Mouse (Mus musculus): ENCODE data around the gene Olfr765. TPM values are rescaled to one million over a fixed set of nuclear protein-coding genes. Genes with fewer than 3 reads are reported as not detected.

Gene Olfr765
- not detected for total RNA-seq (2023)

GRCm38 (mm10) chr10:129049898-129050297 lies at the start of gene Olfr765:
Gene Olfr765 (minus strand): TSS chr10:129049998.

GRCm38 (mm10) chr10:129099275-129099674 lies 49.5 kb upstream of the Olfr765 start, which contains the start of gene Olfr768:
Gene Olfr768 (minus strand): TSS chr10:129099375.

GRCm38 (mm10) chr10:129082810-129083209 lies 33.0 kb upstream of the Olfr765 start, which contains the start of gene Olfr767:
Gene Olfr767 (minus strand): TSS chr10:129082910.

GRCm38 (mm10) chr10:129068877-129069276 lies 19.1 kb upstream of the Olfr765 start, which contains the start of gene Olfr766-ps1:
Gene Olfr766-ps1 (minus strand): TSS chr10:129068977.

GRCm38 (mm10) chr10:129039796-129040195 lies 10.0 kb downstream of the Olfr765 start, which contains the start of gene Olfr764-ps1:
Gene Olfr764-ps1 (minus strand): TSS chr10:129039896.

GRCm38 (mm10) chr10:129010288-129010841 lies 39.4 kb downstream of the Olfr765 start, which contains the start of gene Olfr763:
Gene Olfr763 (plus strand): TSS chr10:129010791.

Other genes starting within 250 kb of the Olfr765 start
- gene Dnajc14, start 245.9 kb downstream of the Olfr765 start, total RNA-seq (2023), result 57.9 TPM
- gene Tmem198b, start 245.6 kb downstream of the Olfr765 start, total RNA-seq (2023), result 6.4 TPM
- 50.3 TPM for gene Sarnp, start 232.7 kb downstream of the Olfr765 start, total RNA-seq (2023)
- gene Ormdl2, start 228.4 kb downstream of the Olfr765 start, total RNA-seq (2023), result 15.3 TPM
- gene Gdf11, start 158.3 kb downstream of the Olfr765 start, total RNA-seq (2023), result 10.7 TPM
- 1.9 TPM for gene Cd63, start 149.0 kb downstream of the Olfr765 start, total RNA-seq (2023)
- 13.7 TPM for gene Rdh5, start 127.1 kb downstream of the Olfr765 start, total RNA-seq (2023)
- gene Bloc1s1, start 126.0 kb downstream of the Olfr765 start, total RNA-seq (2023), result 53.3 TPM
- 14.3 TPM for gene Itga7, start 116.2 kb downstream of the Olfr765 start, total RNA-seq (2023)
- gene Mettl7b, start 89.0 kb downstream of the Olfr765 start, total RNA-seq (2023), result not detected
- 1.7 TPM for gene Olfr9, start 60.6 kb downstream of the Olfr765 start, total RNA-seq (2023)
- gene Olfr763, start 39.2 kb downstream of the Olfr765 start, total RNA-seq (2023), result 0.23 TPM
- gene Olfr764-ps1, start 10.1 kb downstream of the Olfr765 start, total RNA-seq (2023), result not detected
- not detected for gene Olfr766-ps1, start 19.0 kb upstream of the Olfr765 start, total RNA-seq (2023)
- not detected for gene Olfr767, start 32.9 kb upstream of the Olfr765 start, total RNA-seq (2023)
- gene Olfr768, start 49.4 kb upstream of the Olfr765 start, total RNA-seq (2023), result not detected
- not detected for gene Olfr769, start 67.9 kb upstream of the Olfr765 start, total RNA-seq (2023)
- not detected for gene Olfr770, start 89.0 kb upstream of the Olfr765 start, total RNA-seq (2023)
- not detected for gene Olfr771, start 114.8 kb upstream of the Olfr765 start, total RNA-seq (2023)
- gene Olfr772, start 127.9 kb upstream of the Olfr765 start, total RNA-seq (2023), result not detected
- not detected for gene Olfr773, start 137.4 kb upstream of the Olfr765 start, total RNA-seq (2023)
- gene Olfr774, start 186.2 kb upstream of the Olfr765 start, total RNA-seq (2023), result not detected
- gene Olfr775, start 198.4 kb upstream of the Olfr765 start, total RNA-seq (2023), result not detected
- not detected for gene Olfr776, start 209.1 kb upstream of the Olfr765 start, total RNA-seq (2023)
- not detected for gene Olfr777, start 221.5 kb upstream of the Olfr765 start, total RNA-seq (2023)

Measured in CD4-positive naive resting alpha-beta T cell, adult 76 days (primary cell).